Mouse (Mus musculus) midbrain, embryonic 16.5 days (tissue): ENCODE data around the gene Btc. TPM values are rescaled to one million over a fixed set of nuclear protein-coding genes. Genes with fewer than 3 reads are reported as not detected.

Experiments used
- polyA plus RNA-seq: library from polyadenylated mRNA; unstranded; fragments of >200 nt; fragmentation: Nextera tagmentation; extraction: Ambion mirVana; gene quantifications from 2 replicates; pipeline ENCODE4 v1.2.1, GENCODE M21; 2015

The Btc gene
- polyA plus RNA-seq, 1 experiment from 2014 or later = 0.18 TPM

Other genes with a start within 250 kb of the Btc start
- gene Parm1, start 114.6 kb upstream of the Btc start, polyA plus RNA-seq = 5.8 and 6.7 TPM in 2 replicates